Mouse (Mus musculus) cerebellum, adult (tissue): ENCODE results near the gene Aloxe3.

Experiments
- ATAC-seq: cut with Nextera tagmentation; 2 replicates; pipeline ENCODE4 v1.9.2; 2017; ENCODE audit warnings: mild to moderate bottlenecking, moderate library complexity, mixed read lengths; ENCODE audit not compliant: insufficient number of reproducible peaks, low FRiP score, low TSS enrichment

The Aloxe3 gene

DNA sequence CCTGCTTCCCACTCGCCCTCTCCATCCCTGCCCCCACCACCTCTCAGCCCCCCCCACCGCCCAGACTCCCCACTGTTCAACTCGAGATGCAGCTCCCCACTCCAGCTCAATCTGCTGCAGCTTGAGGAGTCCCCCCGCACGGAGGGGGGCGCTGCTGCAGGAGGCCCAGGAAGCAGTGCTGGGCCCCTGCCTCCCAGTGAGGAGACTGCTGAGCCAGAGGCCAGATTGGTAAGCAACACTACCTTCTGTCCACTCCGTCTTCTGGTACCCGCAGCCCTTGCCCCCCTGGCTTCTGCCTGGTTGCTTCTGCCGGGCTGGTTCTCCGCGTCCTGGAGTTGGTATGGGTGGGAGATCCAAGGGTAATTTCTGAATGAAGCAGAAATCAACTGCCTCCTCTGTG, 18.9 kb upstream of the Aloxe3 start:
- no peak for ATAC-seq

DNA sequence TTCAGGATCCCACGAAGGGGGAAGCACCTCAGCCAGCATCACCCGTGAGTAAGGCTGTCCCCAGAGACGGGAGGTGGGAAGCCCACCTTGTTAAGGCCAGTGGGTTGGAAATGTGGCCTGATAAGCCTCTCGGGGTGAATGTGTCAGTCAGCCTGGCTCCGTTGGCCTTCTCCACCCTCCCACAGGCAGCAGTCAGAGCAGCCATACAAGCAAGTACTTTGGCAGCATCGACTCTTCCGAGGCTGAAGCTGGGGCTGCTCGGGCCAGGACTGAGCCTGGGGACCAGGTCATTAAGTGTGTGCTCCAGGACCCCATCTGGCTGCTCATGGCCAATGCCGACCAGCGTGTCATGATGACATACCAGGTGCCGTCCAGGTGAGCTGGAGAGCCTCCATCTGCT, 18.0 kb upstream of the Aloxe3 start:
- no peak for ATAC-seq

DNA sequence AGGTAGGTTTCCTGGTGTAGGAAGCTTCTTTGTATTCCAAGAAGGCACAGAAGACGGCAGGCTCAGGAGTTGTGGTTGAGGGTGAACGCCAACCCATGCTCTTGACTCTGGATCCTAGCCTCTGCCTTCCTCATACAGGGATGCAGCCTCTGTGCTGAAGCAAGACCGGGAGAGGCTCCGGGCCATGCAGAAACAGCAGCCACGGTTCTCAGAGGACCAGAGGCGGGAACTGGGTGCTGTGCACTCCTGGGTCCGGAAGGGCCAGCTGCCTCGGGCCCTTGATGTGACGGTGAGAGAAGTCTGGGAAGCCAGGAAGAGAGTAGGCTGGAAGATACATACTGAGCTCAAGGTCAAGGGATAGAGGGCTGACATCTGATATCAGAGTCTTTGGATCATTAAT, 17.5 kb upstream of the Aloxe3 start:
- ATAC-seq, result no peak

DNA sequence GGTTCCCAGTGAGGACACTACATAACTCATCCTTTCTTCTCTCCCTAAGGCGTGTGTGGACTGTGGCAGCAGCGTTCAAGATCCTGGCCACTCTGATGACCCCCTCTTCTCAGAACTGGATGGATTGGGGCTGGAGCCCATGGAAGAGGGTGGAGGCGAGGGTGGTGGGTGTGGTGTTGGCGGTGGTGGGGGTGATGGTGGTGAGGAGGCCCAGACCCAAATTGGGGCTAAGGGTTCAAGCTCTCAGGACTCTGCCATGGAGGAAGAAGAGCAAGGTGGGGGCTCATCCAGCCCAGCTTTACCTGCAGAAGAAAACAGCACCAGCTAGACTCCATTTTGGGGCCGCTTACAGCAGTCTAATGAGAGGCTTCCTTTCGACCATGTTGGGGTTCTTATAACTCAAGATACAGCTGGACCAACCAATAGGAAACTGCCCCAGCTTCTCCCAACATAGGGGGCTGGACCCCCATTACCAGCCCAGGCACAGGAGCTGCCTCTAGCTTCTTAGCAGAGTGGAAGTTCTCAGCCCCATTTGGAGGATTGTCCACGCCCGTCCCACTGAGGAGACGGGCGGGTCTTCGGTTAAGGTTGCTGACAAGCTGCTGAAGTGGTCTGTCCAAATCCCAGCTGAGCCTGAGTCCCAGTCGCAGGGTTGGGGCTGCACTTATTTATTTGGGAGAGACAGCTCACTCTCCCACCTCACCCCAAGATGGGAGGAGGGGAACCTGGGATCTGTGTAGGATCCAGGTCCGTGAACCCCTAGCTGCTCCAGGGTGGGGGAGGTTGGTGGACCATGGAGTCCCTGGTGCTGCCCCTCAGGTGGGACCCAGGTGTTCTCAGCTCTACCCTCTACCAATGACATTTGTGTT, 16.4 kb upstream of the Aloxe3 start:
- no peak for ATAC-seq

DNA sequence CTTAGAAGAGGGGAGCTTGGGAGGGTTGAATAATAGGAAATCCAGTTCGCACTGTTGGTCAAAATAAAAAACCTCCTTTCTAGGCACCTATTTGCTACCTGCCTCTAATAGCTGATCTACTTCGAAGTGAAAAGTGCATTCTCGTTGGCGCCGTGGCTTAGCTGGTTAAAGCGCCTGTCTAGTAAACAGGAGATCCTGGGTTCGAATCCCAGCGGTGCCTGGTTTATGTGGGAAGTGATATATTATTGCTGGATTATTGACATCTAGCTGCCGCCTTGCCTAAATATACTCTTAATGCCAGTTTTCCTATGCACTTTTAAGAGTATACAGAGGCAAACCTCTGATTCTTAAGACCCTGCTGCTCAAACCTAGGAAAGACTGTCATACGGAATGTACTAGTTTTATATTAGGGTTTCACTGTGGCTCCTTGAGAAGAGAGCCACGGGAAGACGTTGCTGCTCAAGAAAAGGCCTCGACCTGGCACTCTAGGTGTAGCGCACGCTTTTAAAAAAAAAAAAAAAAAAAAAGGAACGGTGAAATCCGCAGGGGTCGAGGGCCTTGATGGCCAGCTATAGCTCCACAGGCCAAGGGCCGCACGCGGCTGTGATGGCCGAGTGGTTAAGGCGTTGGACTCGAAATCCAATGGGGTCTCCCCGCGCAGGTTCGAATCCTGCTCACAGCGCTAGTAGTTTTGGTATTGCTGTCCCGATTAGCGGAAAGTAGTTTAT, 15.2 kb upstream of the Aloxe3 start:
- no peak; the same call in 1 of the 2 replicates for ATAC-seq

DNA sequence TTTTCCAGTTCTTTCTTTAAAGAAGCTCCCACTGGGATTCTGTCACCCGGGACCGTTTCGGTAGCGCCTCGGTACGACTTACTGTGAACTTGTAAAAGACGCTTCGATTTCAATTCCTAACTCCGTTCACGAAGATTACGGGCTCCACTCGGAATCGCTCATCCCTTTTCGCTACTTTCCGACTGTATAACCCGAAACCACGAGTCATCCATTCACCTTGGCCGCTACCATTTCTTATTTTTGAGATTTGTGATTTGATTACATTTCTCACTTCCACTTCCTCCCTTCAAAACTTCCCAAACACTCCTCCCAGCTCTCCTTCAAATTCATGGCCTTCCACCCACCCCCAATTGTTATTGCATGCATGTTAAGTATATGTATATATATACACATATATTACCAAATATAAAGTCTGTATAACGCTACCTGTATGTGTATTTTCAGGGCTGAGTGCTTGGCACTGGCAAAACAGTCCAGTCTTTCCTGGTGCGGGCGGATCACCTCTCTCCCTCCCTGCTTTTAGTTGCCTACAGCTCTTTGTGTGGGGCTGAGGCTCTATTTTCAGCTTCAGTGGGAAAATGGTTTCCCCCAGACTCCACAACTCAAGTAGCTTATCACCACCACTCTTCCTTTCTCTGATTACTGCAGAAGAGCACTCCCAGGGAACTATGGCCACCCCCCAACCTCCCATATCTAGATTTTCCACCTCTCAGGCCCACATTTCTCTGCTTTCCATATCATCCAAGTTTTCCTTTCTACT, 14.5 kb upstream of the Aloxe3 start:
- no peak for ATAC-seq

DNA sequence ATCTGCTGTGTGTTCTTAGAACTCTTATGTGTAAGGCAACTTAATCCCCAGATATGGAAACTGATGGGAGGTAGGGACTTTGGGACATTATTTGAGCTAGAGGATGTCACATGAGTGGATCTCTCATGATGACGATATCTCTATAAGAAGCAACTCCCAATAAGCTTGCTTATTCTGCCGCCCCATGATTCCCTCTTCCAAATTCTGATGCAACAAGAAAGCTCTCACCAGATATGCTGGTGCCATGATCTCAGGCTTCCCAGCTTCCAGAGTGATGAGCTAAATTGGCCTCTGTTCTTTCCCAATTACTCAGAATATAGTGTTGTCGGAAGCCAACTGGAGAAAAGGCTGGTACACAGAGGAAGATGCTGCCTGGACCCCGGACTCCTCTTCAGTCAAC, 13.8 kb upstream of the Aloxe3 start:
- ATAC-seq, result no peak

DNA sequence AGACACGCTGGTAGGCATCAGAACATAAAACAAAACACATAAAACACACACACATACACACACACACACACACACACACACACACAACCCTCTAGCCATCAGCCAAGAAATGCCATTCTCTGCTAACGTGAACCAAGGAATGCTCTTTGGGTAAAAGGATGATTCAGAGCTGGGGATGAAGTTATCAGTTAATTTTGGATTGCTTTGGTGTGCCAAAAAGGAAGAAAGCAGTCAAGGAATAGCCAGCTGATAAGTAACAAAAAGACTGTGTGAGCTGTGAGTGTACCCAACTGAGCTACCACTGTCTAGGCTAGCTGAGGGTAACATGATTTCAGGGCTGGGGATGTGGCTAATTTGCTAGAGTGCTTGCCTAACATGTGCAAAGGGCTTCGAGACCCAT, 11.7 kb upstream of the Aloxe3 start:
- no peak for ATAC-seq

DNA sequence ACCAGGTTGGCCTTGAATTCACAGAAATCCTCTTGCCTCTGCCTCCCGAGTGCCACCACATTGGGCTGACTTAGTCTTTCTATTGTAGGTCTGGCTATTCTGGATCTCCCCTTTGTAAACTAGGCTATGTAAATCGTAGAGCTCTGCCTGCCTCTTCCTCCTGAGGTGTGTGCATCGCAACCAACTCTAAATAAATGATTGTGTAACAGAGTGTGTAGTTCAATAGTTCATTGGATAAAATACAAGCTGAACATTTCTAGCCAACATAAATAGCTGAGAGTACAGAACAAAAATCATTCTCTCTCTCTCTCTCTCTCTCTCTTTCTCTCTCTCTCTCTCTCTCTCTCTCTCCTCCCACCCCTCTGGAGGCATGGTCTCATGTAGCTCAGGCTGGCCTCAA, 11.1 kb upstream of the Aloxe3 start:
- no peak for ATAC-seq

DNA sequence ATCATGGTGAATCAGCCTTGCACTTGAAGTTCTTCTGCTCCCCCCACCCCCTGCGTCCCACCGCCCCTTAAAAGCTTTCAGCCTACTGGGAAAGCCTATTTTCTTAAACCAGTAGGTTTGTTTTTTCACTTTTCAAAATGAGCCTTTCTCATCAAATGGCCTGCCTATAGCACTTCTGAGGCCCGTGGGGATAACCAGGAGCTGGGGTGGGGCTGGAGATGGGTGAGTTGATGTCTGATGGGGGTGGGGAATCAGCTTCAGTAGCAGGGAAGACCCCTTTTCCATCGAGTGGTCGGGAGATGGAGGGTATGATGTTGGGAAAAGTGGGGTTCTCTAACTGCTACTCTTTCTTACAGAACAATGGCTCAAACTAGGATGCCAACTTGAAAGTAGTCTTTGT, 8.9 kb upstream of the Aloxe3 start:
- ATAC-seq, result no peak

DNA sequence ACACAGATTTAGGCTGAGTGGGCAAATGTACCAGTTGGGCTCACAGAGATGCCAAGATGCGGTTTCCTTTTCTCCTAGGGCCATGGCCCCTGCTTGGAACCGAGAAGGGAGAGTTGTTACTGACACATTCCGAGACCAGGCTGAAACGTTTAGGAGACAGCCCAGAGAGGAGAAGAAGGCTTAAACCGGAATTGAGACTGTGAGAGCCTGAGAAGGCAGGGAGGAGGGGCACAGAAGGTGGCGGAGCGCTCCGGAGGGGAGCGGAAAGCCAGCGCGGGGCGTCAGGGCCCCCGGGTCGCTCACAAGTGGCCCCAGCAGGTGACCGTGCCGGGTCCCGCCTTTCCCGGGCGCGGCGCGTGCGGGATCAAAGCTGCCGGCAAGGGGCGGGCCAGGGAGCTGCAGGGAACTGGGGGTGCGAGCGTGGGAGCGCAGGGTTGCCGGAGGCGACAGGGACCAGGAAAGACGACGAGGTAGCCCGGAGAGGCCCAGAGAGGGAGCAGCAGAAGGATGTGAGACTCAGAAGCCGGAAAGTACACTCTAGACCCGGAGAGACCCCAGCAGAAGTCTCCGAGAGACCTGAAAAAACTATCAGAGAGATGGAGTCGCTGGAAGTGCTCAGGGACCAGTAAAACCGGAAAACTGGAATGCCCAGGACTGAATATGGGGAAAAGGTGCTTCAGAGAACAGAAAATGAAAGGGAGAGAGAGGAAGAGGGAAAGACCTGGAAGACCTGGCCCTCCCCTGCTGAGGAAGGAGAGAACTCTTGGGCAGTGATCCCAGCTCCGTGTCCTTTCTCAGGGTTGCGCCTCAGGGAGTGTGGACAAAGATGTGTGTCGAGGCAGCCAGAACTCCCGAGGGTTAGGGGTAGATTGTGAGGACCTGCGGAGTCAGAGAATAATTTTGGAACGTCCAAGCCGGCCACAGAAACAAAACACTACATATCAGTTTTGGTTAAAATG, 7.7 kb upstream of the Aloxe3 start:
- ATAC-seq, result peak; percentile 24; the same call in 1 of the 2 replicates

DNA sequence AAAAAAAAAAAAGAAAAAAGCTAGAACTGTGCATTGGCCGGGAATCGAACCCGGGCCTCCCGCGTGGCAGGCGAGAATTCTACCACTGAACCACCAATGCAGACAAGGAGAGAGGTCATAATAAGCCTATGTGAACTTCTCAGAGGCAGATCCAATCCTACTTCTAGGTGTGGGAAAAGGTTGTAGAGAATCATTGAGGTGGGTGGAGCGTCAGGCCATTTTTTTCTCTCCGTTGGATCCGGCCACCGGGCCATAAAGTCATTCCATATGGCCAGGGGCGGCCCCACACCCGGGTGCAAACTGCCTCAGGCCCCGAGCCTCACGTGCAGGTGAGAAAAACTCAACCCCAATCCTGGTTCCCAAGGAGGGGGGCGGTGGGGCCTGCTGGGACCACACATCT, 6.9 kb upstream of the Aloxe3 start:
- no peak for ATAC-seq

DNA sequence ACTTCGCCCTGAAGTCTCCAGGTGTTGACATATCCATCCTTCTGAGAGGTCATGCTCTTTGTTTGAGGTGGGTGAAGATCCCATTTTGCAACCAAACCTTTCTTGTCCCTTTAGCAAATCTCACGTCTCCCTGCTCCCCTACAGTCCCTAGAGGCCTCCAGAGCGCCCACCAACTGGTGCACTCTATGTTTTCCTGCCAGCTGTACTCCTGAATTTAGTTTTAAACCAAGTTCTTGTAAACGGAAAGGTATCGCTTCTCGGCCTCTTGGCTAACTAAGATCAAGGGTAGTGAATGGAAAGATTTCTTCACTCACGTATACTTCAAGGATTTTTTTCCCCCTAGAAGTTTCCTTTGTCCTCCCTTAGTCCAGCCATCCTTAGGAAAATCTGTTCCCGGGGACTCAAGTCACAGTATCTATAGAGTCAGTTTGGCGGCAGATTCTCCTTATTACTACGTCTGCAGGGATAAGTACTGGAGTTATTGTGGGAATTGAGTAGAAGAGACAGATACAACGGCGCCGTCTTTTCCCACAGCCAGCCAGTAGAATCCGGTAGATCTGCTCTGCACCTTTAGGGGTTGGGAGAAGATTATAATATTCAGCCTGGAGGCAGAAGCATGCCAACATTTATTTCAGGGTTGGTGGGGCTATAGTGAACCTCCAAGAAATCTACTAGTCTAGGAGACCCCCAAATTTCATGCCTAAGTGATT, 6.1 kb upstream of the Aloxe3 start:
- no peak for ATAC-seq

DNA sequence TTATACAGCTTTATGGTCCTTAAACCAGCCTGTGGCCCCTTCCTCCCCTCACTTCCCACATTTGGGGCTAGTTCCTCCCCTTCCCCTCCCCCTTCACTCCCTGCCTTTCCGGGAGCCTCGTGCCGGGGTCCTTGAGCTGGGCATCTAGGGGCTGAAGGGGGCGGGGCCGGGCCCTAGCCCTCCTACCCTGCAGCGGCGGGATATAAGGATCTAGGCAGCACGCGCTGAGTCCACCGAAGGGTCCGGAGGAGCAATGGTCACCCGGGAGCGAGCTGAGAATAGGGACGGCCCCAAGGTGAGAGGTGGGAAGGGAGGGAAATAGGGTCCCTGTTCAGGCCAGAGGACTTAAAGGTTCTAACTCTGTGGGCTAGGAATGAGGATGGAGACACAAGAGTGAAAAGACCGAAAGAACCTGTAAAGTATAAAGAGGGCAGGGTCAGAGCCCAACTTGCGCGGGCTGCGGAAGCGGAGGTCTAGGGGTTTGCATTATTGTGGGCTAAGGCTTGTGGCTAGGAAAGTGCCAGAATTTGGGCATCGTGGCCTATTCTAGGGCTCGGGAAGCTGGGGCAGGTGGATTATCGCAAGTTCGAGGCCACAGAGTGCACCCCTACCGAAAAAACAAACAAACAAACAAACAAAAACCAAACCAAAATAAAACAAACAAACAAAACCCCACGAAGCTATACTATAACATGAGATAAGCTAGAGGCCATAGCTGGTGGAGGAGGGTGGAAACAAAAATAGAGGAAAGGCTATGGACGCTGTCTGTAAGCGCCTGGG, 5.3 kb upstream of the Aloxe3 start, which contains the start of gene Hes7:
Gene Hes7 (plus strand): TSS at position 184 of the 780 bp plus-strand sequence.
- no peak for ATAC-seq

DNA sequence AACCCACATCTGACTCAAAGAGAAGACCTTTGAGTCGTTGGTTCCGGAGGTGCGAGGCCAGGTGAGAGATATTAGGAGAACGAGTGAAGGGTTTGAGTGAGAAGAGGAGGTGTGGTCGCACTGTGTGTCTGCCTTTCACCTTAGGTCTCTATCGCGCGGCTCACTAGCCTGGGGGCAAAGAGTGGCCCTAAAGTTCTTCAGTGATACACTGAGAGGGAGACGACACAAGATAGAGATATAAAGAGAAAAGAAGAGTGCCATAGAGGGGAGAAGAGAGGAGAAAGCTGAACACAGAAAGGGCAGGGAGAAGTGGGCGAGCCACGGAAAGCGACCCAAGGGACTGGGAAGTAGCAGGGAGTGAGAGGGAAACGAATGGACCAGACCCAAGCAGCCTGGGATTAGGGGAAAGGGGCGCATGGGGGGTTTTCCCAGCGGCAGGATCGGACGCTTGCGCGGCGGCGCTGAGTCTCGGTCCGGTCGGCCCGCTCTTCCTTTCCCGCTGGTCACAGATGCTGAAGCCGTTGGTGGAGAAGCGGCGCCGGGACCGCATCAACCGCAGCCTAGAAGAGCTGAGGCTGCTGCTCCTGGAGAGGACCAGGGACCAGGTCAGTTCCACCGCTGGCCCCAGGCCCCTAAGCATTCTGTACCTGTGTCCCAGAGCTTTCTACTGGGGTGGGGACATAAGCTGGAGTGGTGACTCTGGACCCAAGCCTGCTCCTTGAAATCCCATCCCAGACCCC, 4.5 kb upstream of the Aloxe3 start:
- no peak for ATAC-seq

DNA sequence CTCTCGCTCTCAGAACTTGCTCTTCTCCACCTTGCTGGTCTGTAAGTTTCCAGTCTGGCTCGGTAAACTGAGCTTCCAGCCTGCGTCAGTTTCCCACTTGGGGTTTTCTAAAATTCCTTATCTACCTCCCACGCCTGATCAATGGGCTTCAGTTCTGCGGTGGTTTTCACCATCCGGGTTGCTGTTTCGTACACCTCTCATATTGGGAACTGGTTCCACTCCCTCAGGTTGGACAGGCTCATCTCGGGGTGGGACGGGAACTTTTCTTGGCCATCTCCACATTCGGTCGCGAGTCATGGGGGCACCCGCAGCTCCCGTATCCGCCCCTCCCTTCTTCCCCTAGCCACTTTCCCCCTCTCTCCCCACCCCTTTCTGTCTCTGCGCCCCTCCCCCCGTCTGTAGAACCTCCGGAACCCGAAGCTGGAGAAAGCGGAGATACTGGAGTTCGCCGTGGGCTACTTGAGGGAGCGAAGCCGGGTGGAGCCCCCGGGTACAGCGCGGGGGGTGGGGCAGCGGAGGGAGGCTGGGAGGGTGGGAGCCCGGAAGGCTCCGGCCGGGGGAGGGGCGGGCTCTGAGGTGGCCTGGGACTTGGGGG, 3.9 kb upstream of the Aloxe3 start:
- no peak for ATAC-seq

DNA sequence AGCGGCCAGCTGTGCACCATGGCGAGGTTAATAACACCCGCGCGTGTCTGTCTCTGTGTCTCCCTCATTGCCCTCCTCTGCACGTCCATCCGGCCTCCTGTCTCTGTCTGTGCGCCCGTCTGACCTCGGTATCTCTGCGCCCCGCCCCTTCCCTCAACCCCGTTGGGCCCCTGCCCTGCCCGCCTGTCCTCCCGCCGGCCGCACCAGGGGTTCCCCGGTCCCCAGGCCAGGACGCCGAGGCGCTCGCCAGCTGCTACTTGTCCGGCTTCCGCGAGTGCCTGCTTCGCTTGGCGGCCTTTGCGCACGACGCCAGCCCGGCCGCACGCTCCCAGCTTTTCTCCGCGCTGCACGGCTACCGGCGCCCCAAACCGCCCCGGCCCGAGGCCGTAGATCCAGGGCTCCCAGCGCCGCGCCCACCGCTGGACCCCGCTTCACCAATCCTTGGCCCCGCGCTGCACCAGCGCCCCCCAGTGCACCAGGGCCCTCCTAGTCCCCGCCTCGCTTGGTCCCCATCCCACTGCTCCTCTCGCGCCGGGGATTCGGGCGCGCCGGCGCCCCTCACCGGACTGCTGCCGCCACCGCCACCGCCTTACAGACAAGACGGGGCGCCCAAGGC, 3.3 kb upstream of the Aloxe3 start, which contains the start of gene 9130213A22Rik:
Gene 9130213A22Rik (minus strand): TSS at position 254 of the 616 bp plus-strand sequence.
- no peak for ATAC-seq
